Mouse (Mus musculus) testis, adult 2 months (tissue): ENCODE data around the gene Ank3.

Experiments used
- CTCF ChIP-seq: fragments of 200-500 bp; IDR thresholded peaks from 2 replicates; pipeline ENCODE4 v1.5.1; 2012; ENCODE audit warnings: low read depth, mild to moderate bottlenecking, inconsistent platforms, low read length, moderate library complexity; ENCODE audit not compliant: control insufficient read depth, insufficient read depth, insufficient replicate concordance
- POLR2A ChIP-seq: fragments of 200-500 bp; IDR thresholded peaks from 2 replicates; pipeline ENCODE4 v1.6.1; 2012; ENCODE audit warnings: low read depth, mild to moderate bottlenecking, inconsistent platforms, low read length, moderate library complexity; ENCODE audit not compliant: control insufficient read depth

- TF ChIP-seq CTCF: no peak
- TF ChIP-seq POLR2A: no peak
Measured at GRCm38 (mm10) chr10:69731863-69732262, 333.3 kb downstream of the Ank3 start.
